Mouse (Mus musculus) heart, postnatal 10 days (tissue): Measurements from ENCODE around the gene Cops6. TPM values are rescaled to one million over a fixed set of nuclear protein-coding genes. Genes with fewer than 3 reads are reported as not detected.

Source experiments
- DNase-seq, 2 experiments: peaks; one replicate each; pipeline ENCODE4 v3.0.0; 2021
- intact Hi-C: fragments of 180-260 bp; cut with DNase I; formaldehyde crosslinking; loops from one replicate; pipeline ENCODE4 v1.15.1; 2025
- microRNA-seq, 2 experiments: library from miRNA; unstranded; fragments of <30 nt; microRNA quantifications; one replicate each; pipeline ENCODE4 v1.2.0; 2022
- total RNA-seq, 2 experiments: library from RNA; stranded (reverse); gene quantifications; 2 replicates each; pipeline ENCODE4 v1.2.3; 2021

Gene Cops6
- total RNA-seq, 2 experiments from 2014 or later = 136 to 145 TPM

DNA sequence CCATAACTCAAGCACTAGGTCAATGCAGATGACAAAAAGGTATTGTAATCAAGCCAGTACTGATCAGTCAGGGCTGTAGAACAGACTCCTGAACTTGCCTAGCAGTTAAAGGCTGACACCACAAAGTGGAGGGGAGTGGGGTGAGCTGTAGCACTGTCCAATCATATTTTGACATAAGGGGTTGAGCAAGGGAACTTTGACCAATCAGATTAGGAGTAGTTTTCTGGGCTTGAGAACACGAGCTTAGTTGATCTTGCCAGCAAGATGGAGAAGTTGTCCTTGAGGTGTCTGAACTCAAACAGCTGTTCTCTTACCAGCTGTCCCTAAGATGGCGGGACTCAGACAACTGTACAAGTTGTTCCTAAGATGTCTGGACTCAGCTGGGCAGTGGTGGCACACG is 12.3 kb downstream of the Cops6 start:
- DNase-seq = no peak
- intact Hi-C loops = no loop called here

DNA sequence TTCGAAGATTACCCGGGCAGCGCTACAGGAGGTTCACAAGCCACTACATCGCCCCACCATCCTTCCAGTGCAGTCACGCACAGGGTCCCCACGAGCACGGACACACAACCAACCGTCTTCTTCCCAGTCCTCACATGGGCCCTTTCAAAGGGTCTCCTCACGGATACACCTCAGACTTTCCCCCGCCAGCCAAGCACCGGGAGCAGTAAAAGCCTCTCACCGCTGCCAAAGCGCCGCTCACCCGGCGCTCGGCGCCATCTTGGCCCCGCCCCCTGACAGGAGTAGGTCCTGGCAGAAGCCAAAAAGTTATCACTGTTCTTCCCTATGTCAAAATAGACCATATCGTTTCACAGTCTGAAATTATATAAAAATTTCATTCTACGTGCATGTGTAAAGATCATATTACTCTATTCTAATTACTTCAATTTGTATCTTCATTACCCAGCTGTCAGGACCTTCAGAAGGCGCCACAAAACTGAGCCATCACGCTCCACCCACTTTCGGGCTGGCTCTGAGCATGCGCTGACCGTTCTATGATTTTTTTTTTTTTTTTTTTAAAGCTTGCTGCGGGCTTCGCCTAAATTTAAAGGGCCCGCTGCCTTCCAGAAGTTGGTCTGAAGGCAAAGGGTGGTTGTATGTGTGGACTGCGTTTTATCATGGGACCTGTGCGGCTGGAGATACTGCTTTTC is 26.2 kb downstream of the Cops6 start, which contains the start of the genes Taf6 and Cnpy4:
Gene Taf6, minus strand, starts transcription at position 502 of the 689 bp plus-strand sequence.
Gene Cnpy4, plus strand, starts transcription at position 536 of the 689 bp plus-strand sequence.
- intact Hi-C loops = no loop called here
- peak; percentile 90 to 92 for DNase-seq

DNA sequence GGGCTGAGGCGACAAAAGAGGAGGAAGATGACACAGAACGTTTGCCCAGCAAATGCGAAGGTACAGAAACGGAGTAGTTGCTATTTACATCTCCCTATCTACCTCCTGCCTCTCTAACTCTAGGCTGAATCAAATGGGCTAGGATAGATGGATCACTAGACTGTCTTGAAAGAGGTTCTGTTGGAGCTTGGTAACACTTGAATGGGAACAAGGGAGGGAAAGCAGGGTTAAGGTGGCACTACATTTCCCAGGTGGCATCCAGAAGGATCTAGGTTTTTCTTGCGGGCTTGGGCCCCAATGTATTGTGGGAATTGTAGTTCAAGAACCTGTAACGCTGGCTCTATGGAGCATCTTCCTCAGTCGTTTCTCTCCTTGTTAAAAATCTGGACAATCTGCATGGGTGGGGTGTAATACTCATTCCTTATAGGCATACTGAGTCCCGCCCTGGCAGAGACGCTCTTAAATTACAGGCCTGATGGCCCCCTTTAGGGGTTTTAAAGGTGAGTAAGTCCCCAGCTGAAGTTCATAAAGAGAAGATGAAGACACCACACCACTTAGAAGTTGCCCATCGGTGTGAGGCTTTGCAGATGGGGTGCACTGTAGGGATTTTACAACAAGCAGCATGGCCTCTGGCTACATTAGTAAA is 26.9 kb downstream of the Cops6 start:
- peak; percentile 80 to 81 for DNase-seq
- intact Hi-C loops = no loop called here

DNA sequence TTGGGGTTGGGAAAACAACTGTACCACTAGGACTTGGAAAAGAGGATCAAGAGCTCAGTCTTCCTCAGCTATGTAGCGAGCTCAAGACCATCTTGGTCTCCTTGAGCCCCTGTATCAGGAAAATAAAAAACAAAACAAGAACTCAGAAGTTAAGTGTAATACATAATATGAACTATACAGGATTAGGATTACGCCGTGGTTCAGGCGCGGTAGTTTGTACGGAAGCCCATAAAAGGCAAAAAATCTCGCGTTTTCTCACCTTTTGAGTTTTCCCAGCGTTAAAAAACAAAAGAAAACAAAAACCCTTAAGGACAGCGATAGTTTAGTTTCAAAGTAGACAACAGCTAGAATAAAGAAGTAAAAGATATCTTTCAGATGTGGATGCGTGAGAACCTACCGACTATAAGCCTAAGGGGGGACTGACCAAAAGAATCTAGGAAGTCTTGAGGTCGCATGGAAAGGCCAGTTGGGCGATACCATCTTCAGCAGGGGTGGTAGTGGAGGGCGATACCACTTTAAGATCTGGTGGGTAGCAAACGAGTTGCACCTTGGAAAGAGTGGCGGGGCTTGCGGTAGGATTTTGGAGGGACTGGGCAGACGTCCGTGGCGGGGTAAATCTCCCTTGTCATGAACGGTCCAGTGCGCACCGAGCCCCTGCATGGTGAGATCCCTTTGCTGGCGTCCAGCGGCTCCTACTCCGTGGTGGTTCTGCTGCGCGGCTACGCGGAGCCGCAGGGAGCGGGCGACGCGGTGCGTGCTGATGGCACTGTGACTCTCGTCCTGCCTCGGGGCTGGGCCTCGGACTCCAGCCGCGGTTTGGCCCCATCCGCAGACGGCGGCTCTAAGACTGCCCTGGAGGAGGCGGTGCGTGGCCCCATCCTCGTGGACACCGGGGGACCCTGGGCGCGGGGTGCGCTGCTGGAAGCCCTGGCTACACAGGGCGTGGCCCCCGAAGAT is 33.2 kb downstream of the Cops6 start, which contains the start of gene Mblac1:
Gene Mblac1, plus strand, starts transcription at position 544 of the 957 bp plus-strand sequence.
- intact Hi-C loops = no loop called here
- DNase-seq = peak; percentile 90 to 92

DNA sequence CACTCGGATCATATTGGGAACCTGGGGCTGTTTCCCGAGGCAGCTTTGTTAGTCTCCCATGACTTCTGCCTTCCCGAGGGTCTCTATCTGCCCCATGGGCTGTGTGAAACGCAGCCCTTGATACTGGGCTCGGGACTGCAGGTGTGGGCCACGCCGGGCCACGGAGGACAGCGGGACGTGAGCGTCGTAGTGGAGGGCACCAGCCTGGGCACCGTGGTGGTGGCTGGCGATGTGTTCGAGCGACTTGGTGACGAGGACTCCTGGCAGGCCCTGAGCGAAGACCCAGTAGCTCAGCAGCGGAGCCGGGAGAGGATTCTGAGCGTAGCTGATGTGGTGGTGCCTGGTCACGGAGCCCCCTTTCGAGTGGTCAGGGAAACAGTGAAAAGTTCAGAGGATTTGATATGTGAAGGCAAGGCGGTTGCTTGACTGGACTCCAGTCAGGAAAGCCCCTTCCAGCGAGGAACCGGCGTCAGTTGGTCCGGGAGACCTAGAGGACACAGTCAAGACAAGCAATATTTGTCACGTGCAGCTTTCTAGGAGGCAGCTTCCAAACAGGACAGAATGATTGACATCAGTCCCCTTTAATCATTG is 34.0 kb downstream of the Cops6 start:
- intact Hi-C loops = no loop called here

DNA sequence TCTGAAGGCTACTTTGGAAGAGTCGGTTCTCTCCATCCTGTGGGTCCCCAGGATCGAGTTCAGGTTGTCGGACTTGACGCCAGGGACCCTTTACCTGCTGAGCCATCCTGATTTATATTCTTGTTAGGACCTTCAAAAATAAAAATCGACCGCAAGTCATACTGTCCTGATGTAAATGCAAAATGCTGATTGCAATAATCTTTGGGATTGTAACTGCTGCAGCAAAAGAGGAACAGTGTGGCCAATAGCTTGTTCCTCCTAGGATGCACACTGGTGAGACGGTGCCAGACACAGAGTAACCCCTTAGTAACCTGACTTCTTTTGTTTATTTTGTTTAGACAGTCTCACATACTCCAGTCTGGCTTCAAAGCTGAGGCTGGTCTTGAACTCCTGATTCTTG is 34.6 kb downstream of the Cops6 start:
- DNase-seq = no peak
- intact Hi-C loops = no loop called here

More for the DNA sequence above, 34.0 kb downstream of the Cops6 start:
- DNase-seq = peak; percentile 45 to 55

DNA sequence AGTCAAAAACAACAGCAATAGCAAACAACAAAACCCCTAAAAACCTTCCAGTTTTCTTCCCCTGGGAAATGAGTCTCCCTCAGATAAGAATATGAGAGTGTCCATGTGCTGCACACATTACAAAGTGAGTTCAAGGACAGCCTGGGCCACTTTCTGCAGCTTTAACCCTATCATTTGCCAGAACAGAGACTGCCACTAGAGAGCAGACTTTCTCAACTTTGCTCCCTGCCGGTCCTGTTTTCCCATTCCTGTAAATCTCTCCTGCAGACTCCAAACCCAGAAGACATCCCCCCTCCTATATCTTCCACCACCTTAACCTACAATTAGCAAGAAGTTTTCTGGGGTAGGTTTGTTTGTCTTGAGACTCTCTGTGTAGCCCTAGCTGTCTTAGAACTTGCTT is 38.7 kb downstream of the Cops6 start:
- intact Hi-C loops = no loop called here
- no peak for DNase-seq

DNA sequence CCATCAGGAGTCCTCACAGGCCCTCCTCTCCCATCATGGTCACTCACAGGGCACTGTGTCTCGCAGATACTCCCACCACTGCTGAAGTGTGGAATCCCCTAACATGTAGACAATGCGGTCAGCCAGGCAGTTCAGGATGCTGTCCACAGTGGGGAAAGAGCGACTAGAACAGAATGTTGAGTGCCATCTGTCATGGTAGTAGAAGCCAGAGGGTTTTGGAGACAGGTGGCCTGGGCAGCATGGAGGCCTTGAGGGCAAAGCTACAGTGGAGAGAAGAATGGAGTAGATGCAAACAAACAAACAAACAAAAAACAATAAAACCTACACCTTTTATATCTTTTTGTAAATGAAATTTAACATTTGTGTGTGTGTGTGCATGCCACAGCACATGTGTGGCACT is 41.2 kb downstream of the Cops6 start:
- no peak for DNase-seq
- intact Hi-C loops = no loop called here

DNA sequence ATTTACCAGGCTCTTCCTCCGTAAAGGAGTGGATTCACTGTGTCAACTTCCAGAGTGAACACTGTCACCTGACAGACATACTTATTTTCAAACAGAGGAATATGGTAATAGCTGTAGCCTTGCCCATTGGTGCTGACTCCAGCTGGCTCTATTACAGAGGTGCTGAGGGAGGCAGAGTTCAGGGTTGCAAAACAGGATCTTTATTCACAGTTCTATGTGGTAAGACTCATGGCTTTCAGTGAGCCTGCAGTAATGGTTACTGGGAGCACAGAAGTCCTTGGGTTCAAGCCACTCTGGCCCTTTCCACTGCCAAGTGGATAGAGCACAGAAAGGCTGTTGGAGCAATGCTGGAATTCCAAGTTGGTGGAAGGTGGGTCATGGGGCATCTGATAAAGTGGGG is 46.4 kb downstream of the Cops6 start:
- intact Hi-C loops = no loop called here
- DNase-seq = no peak

DNA sequence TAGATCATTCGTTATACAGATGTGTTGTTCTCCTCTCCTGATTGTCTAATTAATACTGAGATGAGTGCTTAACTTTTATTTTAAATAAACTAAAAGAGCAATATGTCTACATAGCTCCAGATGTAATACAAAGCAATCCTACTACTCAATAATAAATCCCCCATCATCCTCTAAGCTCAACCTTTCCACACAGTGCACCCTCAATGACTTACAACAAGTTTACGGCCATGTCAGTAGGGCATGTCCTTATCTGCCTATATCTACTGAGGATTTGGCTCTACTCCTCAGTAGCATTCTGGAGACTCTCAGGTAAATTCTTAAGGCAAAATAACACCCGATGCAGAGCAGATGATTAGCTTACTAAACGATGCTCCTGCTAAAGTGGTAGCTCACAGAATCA is 47.0 kb downstream of the Cops6 start:
- DNase-seq = no peak
- intact Hi-C loops = no loop called here

Small RNAs within 50 kb of the gene (microRNA-seq; reads per million reads assigned to microRNA genes)
- gene Mir106b (1,662 to 1,702 reads per million in 2 experiments), gene Mir25 (591 to 736 reads per million in 2 experiments), gene Mir93 (8,628 to 8,950 reads per million in 2 experiments)

Other genes with a start within 250 kb of the Cops6 start
- gene Cyp3a13, start 239.5 kb upstream of the Cops6 start, total RNA-seq = under 1 TPM; 0.17 to 0.22 TPM
- under 1 TPM; 0.34 to 0.37 TPM for gene Gjc3, start 198.0 kb upstream of the Cops6 start, total RNA-seq
- gene Azgp1, start 179.6 kb upstream of the Cops6 start, total RNA-seq = not detected
- gene Smok3a, start 139.8 kb upstream of the Cops6 start, total RNA-seq = not detected
- not detected for gene Smok3b, start 139.6 kb upstream of the Cops6 start, total RNA-seq
- not detected for gene Smok3c, start 107.9 kb upstream of the Cops6 start, total RNA-seq
- 10 to 100 TPM; 20.8 to 24.4 TPM for gene Zkscan1, start 76.0 kb upstream of the Cops6 start, total RNA-seq
- gene Zscan21, start 44.2 kb upstream of the Cops6 start, total RNA-seq = 10 to 100 TPM; 14.5 to 18.2 TPM
- gene Zfp113, start 5.3 kb upstream of the Cops6 start, total RNA-seq = 10 to 100 TPM in 1 of 2 experiments, 1 to 10 TPM in 1; 5.6 to 10.1 TPM
- gene Ap4m1, start 10.9 kb downstream of the Cops6 start, total RNA-seq = 10 to 100 TPM; 11.3 to 15.5 TPM
- 10 to 100 TPM; 30.0 to 37.2 TPM for gene Mcm7, start 11.4 kb downstream of the Cops6 start, total RNA-seq
- gene Taf6, start 26.4 kb downstream of the Cops6 start, total RNA-seq = 10 to 100 TPM; 24.4 to 27.6 TPM
- 10 to 100 TPM in 1 of 2 experiments, 1 to 10 TPM in 1; 9.2 to 10.1 TPM for gene Cnpy4, start 26.4 kb downstream of the Cops6 start, total RNA-seq
- gene Mblac1, start 33.2 kb downstream of the Cops6 start, total RNA-seq = 1 to 10 TPM; 4.7 to 4.8 TPM
- gene Nxpe5, start 64.8 kb downstream of the Cops6 start, total RNA-seq = under 1 TPM; 0.57 TPM
- gene Lamtor4, start 94.4 kb downstream of the Cops6 start, total RNA-seq = 10 to 100 TPM; 75.6 to 77.5 TPM
- gene BC037034, start 103.0 kb downstream of the Cops6 start, total RNA-seq = 1 to 10 TPM; 5.4 to 6.5 TPM
- gene Gal3st4, start 111.8 kb downstream of the Cops6 start, total RNA-seq = under 1 TPM; 0.36 to 0.47 TPM
- gene Gm43720, start 118.9 kb downstream of the Cops6 start, total RNA-seq = not detected
- 1 to 10 TPM in 1 of 2 experiments, under 1 TPM in 1; 0.86 to 1.1 TPM for gene Gpc2, start 118.9 kb downstream of the Cops6 start, total RNA-seq
- gene Stag3, start 119.2 kb downstream of the Cops6 start, total RNA-seq = under 1 TPM; 0.17 to 0.22 TPM
- gene Pvrig, start 180.9 kb downstream of the Cops6 start, total RNA-seq = not detected